Mouse (Mus musculus) stomach, embryonic 16.5 days (tissue): ENCODE data around the gene Ldha. TPM values are rescaled to one million over a fixed set of nuclear protein-coding genes. Genes with fewer than 3 reads are reported as not detected.
"Not testable (repeated sequence)": the region's sequence is repeated elsewhere in the genome, so short reads cannot be mapped to it uniquely, and the experiment has no call there.

Source experiments
- ATAC-seq: fragments of 200-750 bp; cut with Nextera tagmentation; 2 replicates; pipeline ENCODE4 v1.8.0; 2017; ENCODE audit warnings: moderate number of reproducible peaks, moderate TSS enrichment; ENCODE audit not compliant: insufficient read depth, low FRiP score
- H3K27ac ChIP-seq: fragments of 300-500 bp; sonication (generic); 2 replicates; pipeline ENCODE4 v1.5.1; 2014; ENCODE audit warnings: low read length
- H3K27me3 ChIP-seq: fragments of 300-500 bp; sonication (generic); 2 replicates; pipeline ENCODE4 v1.6.1; 2014; ENCODE audit warnings: low read length, control low read depth, mixed read lengths; ENCODE audit not compliant: control insufficient read depth, insufficient read depth
- H3K36me3 ChIP-seq: fragments of 300-500 bp; sonication (generic); 2 replicates; pipeline ENCODE4 v1.6.1; 2014; ENCODE audit warnings: low read length; ENCODE audit not compliant: control insufficient read depth, insufficient read depth
- H3K4me1 ChIP-seq: fragments of 300-500 bp; sonication (generic); 2 replicates; pipeline ENCODE4 v1.6.1; 2014; ENCODE audit warnings: low read length, control low read depth, mixed read lengths; ENCODE audit not compliant: control insufficient read depth, insufficient read depth
- H3K4me2 ChIP-seq: fragments of 300-500 bp; sonication (generic); 2 replicates; pipeline ENCODE4 v1.6.1; 2014; ENCODE audit warnings: low read depth, low read length, mixed read lengths
- H3K4me3 ChIP-seq: fragments of 300-500 bp; sonication (generic); replicated peaks from 2 replicates; pipeline ENCODE4 v1.5.1; 2014; ENCODE audit warnings: mild to moderate bottlenecking, low read length
- H3K9ac ChIP-seq: fragments of 300-500 bp; sonication (generic); 2 replicates; pipeline ENCODE4 v1.6.1; 2014; ENCODE audit warnings: low read length
- H3K9me3 ChIP-seq: fragments of 300-500 bp; sonication (generic); replicated peaks from 2 replicates; pipeline ENCODE4 v1.6.1; 2016; ENCODE audit warnings: low read length, control low read depth; ENCODE audit not compliant: control insufficient read depth
- WGBS: fragments of 180-500 bp; shearing (Covaris S2); extraction: QIAGEN DNeasy Blood & Tissue Kit; methylation state at CpG from one replicate; pipeline ENCODE4 v1.1.7; 2014; 5-methylcytosine and 5-hydroxymethylcytosine counted together
- polyA plus RNA-seq: library from polyadenylated mRNA; unstranded; fragments of >200 nt; fragmentation: Nextera tagmentation; extraction: Ambion mirVana; gene quantifications from 2 replicates; pipeline ENCODE4 v1.2.1, GENCODE M21; 2015

Ldha gene
- 1,904 and 2,036 TPM in 2 replicates for polyA plus RNA-seq

DNA sequence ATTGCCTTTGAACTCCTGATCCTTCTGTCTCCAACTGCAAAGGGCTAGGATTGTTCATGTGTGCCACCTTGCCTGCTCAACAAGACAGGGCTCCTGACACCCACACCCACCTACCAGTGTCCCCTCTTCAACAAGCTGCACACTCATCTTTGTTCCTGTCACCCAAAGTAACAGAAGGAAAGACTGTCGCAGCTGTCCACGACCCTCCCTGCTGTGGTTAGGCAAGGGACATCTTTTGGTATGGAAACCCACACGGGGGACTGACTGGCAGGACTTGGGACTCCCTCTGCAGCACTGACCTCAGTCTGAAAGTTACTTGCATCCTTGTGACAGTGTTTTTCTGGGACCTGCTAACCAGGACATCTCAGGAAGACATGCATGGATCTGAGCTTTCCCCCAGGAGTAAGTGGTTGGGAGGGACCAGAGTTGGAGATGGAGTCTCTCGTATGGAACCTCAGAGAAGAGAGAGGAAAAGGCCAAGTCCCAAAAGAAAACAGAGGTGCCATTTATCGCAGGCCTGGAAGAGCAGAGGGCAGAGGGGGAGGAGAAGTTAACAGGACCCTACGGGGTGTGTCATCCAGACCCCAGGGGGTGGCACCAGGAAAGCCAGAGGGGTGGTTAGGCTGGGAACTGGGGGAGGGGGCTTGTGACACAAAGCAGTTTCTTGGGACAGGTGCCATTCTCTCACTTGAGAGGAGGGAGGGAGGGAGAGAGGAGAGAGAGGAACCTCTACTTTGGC lies at the start of gene Ldha:
Gene Ldha, plus strand, starts transcription at position 689 of the 739 bp plus-strand sequence.
- Histone ChIP-seq H3K27me3 (no peaks in the 10 kb centered on the region), H3K36me3 (no peaks in the 10 kb centered on the region), H3K27ac (peak within 1 kb of the TSS; percentile 84), H3K9ac (no peak within 1 kb of the TSS), H3K4me1 (peaks cover 48% of the 10 kb centered on the region), H3K4me2 (no peak within 1 kb of the TSS), H3K9me3 (no peaks in the 10 kb centered on the region), H3K4me3 (no peak within 1 kb of the TSS)
- ATAC-seq: no peak
- WGBS: 34% methylated on average over 6 of the region's 6 CpGs

DNA sequence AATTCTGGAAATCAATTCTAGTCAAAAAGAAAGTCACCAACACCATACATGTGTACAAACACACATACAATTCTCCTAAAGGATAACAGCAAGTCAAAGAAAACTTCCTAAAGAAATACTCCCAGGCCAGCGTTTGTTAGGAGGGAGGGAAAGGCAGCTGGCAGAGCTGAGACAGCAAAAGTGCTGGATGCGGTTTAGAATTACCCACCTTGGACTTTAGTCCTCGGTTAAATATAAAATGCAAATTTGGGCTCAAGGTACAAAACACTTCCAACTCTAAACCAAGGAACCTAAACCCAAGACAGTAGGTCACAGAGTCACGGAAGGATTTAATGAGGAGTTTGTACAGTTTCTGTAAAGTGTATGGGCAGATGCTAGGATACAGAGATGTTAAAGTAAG lies 47.4 kb upstream of the Ldha start:
- no peaks in the 10 kb centered on the region; the same call in 1 of the 2 replicates for H3K36me3 ChIP-seq
- no peak overlapping the region for H3K9ac ChIP-seq
- peaks cover 18% of the 10 kb centered on the region for H3K4me1 ChIP-seq
- no peaks in the 10 kb centered on the region for H3K9me3 ChIP-seq
- 83% methylated on average over 4 of the region's 4 CpGs for WGBS
- no peaks in the 10 kb centered on the region for H3K27me3 ChIP-seq
- no peak overlapping the region for H3K4me2 ChIP-seq
- H3K27ac ChIP-seq: no peak overlapping the region
- no peak overlapping the region for H3K4me3 ChIP-seq
- ATAC-seq: no peak

DNA sequence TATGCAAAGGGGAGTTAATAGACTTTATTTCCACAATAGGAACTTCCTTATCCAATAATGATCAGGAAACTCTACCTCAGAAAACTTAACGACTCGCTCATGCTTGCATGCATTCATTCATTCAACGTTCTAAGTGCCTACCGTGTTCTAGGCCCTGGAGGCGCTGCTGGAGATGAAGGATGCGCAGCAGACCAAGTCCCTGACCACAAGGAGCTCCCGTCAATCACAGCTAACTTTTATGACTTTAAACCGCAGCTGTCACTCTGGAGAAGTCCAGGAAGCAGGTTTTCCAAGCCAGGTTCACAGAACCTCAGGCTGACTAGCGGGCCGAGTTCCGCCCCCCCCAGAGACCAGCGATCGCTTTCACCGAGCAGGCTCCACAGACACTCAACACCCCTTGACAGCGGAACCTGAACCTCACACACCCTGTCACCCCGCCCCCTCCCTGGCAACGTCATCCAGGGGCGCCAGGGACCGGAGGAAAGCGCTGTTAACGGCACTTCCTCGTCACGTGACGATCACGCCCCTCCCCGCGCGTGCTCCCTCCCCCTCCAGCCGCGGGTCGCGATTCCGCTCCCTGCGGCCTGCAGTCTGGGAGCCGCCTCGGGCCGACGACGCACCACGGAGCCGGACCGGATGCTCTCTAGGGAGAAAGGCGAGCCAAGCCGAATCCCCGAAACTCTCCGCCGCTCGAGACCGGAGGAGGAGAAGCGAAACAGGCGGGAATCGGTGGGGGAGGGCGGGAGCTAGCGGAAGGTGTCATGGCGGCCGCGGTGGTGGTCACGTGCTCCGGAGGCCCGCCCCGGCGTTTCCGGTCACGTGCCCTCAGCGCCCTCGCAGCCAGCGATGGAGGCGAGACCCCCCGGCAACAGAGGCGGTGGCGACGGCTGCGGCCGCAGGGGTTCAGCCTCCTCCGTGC lies 45.7 kb upstream of the Ldha start, which contains the start of the genes Hps5 and Gtf2h1:
Gene Hps5, minus strand, starts transcription at position 778 of the 919 bp plus-strand sequence.
Gene Gtf2h1, plus strand, starts transcription at position 817 of the 919 bp plus-strand sequence.
- H3K27ac ChIP-seq: peak within 1 kb of the TSS; percentile 91
- H3K9ac ChIP-seq: peak within 1 kb of the TSS; percentile 93
- peak within 1 kb of the TSS; percentile 86 for H3K4me3 ChIP-seq
- peaks cover 18% of the 10 kb centered on the region for H3K4me1 ChIP-seq
- no peaks in the 10 kb centered on the region for H3K27me3 ChIP-seq
- peak within 1 kb of the TSS; percentile 90 for H3K4me2 ChIP-seq
- no peaks in the 10 kb centered on the region for H3K9me3 ChIP-seq
- peak; percentile 97 for ATAC-seq
- under 1% methylated on average over 75 of the region's 75 CpGs for WGBS
- no peaks in the 10 kb centered on the region; the same call in 1 of the 2 replicates for H3K36me3 ChIP-seq

DNA sequence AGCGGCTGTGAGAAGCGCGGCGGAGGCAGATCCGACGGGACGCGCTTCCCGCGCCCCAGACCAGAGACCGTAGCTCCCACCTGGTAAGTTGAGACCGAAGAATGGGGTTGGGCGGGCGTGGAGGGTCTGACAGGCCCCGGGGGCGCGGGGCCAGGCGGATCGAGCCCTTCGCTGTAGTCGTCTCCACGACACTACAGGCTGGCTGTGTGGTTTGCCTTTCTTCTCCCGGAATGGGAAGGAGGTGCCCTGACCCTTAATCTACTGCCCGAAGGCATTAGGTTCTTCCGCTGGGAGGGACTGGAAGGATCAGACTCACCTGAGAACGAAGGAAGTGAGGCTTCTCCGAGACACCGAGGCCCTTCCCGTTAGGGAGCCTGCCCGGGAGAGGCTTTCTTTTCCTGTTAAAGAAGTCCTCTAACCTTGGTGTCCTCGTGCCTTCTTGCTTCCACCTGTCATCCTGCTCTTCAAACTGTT lies 45.0 kb upstream of the Ldha start:
- Histone ChIP-seq H3K4me1 (peaks cover 18% of the 10 kb centered on the region), H3K36me3 (no peaks in the 10 kb centered on the region), H3K27ac (no peak overlapping the region), H3K9ac (peak overlapping the region; percentile 93), H3K27me3 (no peaks in the 10 kb centered on the region), H3K4me3 (peak overlapping the region; percentile 86), H3K4me2 (peak overlapping the region; percentile 90), H3K9me3 (no peaks in the 10 kb centered on the region)
- peak; percentile 4; the same call in 1 of the 2 replicates for ATAC-seq
- under 1% methylated on average over 27 of the region's 31 CpGs for WGBS

DNA sequence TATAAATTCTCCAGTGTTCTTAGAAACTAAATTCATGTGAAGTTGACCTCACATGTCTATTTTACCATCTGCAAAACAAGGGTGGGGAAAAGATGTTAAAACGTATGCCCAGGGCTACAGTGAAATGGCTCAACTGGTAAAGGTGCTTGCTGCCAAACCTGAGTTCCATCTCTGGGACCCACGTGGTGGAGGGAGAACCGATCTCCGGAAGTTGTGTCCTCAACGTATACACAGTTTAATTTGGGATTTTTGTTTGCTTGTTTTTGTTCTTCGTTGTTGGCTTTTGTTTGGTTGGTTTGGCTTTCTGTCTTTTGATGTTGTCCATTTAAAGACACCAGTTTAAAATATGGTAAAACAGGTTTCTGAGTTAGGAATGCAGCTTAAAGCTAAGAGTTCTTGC lies 44.5 kb upstream of the Ldha start:
- H3K4me3 ChIP-seq: peak overlapping the region; percentile 86
- H3K4me1 ChIP-seq: peaks cover 18% of the 10 kb centered on the region
- no peak overlapping the region for H3K27ac ChIP-seq
- peak overlapping the region; percentile 93 for H3K9ac ChIP-seq
- H3K27me3 ChIP-seq: no peaks in the 10 kb centered on the region
- 0 out of 2 replicates have a peak, but pooled peaks cover 3% of the 10 kb centered on the region for H3K36me3 ChIP-seq
- ATAC-seq: no peak
- WGBS: 41% methylated on average over 6 of the region's 6 CpGs
- peak overlapping the region; percentile 90 for H3K4me2 ChIP-seq
- H3K9me3 ChIP-seq: no peaks in the 10 kb centered on the region

DNA sequence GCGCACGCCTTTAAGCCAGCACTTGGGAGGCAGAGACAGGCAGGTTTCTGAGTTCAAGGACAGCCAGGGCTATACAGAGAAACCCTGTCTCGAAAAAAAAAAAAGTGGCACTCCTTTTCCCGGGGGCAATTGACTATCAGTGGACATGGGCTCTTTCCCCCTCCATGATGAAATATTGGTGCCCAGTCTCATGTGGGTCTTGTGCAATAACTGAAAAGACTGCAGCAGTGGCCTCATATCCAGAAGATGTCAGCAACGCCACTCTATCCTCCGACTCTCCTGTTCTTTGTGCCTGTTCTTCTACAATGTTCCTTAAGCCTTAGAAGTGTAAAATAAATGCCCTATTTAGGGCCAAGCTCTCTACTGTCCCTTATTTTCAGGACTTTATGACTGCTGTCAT lies 30.9 kb upstream of the Ldha start:
- WGBS: 93% methylated on average over 6 of the region's 6 CpGs
- Histone ChIP-seq H3K4me2 (no peak overlapping the region), H3K36me3 (peaks cover 21% of the 10 kb centered on the region), H3K27ac (no peak overlapping the region), H3K4me3 (no peak overlapping the region), H3K9me3 (no peaks in the 10 kb centered on the region), H3K4me1 (no peaks in the 10 kb centered on the region), H3K9ac (no peak overlapping the region), H3K27me3 (no peaks in the 10 kb centered on the region)
- no peak for ATAC-seq

DNA sequence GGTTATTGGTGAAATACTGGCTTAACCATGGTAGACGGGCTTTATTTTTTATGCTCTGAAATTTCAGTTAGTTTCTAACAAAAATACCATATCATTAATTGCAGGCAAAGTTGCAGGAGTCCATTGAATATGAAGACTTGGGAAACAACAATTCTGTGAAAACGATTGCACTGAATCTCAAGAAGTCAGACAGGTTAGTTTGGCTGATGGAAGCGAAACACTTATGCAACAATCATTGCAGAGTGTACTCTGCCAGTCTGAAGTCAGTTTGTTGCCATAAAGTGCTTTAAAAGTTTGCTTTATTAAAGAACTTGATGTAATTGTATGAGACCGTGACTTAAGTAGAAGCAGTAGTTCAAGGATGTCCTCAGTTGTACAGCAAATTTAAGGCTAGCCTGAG lies 27.3 kb upstream of the Ldha start:
- Histone ChIP-seq H3K36me3 (peaks cover 29% of the 10 kb centered on the region), H3K4me1 (no peaks in the 10 kb centered on the region), H3K4me3 (no peak overlapping the region), H3K4me2 (no peak overlapping the region), H3K9ac (no peak overlapping the region), H3K9me3 (no peaks in the 10 kb centered on the region), H3K27ac (no peak overlapping the region), H3K27me3 (no peaks in the 10 kb centered on the region)
- WGBS: 89% methylated on average over 4 of the region's 4 CpGs
- ATAC-seq: no peak

DNA sequence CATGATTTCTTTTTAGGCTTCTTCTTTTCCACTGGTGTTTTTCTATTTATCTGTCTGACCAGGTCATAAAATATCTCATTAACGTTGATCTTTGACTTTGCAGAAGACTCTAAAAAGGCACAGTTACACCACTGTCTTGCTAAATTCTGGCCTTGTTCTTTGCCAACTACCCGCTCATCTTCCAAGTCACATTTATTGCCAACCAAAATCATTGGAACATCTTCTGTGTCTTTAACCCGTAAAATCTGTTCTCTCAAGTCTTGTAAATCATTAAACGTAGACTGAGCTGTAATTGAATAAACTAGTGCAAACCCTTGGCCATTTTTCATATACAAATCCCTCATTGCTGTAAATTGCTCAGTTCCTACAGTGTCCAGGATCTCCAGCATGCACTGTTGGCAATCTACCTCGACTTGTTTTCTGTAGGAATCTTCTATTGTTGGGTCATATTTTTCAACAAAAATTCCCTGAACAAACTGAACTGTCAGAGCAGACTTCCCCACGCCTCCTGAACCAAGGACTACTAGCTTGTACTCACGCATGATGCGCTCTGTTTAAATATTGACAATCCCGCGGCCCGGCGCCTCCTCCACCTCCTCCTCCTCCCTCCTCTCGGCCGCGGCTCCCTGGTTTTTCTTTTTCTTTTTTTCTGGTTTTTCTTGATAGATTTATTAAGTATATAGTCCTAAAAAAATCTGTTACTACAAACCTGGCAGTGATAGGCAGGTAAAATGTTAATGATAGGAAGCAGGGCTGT lies 20.2 kb upstream of the Ldha start:
- not testable (repeated sequence) for H3K4me2 ChIP-seq, H3K9ac ChIP-seq, H3K9me3 ChIP-seq, H3K4me1 ChIP-seq, ATAC-seq, H3K27ac ChIP-seq, H3K27me3 ChIP-seq, H3K4me3 ChIP-seq
- peaks cover 24% of the 10 kb centered on the region for H3K36me3 ChIP-seq
- 69% methylated on average over 15 of the region's 15 CpGs for WGBS
